Mouse (Mus musculus): ENCODE measurements at regions not wholly inside any gene's neighbourhood (a gene's known extent, or its start where the extent isn't known, plus 50 kb on each side); places are given as distances from the start of the nearest gene placed in this dataset.

DNA sequence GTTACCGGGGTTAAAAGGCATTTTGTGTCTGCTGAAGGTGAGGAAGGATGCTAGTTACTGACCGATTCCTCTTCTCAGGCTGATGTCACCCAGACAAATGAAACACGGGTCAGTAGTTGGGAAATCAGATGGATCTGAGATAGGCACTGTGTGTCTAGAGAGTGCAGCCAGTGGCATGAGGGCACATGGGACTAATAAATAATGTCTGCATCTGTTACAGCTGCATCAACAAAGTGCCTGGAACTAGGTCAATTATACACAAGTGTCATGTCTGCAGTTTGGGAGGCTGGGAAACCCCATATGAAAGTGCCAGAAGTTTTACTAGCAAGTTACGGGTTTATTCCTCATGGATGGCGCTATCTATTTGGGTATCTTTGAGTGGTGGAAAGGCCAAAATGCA lies 68.8 kb downstream of the Cxcl12 start:
- no peak for ATAC-seq (replicated peaks; ENCODE audit: low FRiP score, low TSS enrichment, poor library complexity, severe bottlenecking)

DNA sequence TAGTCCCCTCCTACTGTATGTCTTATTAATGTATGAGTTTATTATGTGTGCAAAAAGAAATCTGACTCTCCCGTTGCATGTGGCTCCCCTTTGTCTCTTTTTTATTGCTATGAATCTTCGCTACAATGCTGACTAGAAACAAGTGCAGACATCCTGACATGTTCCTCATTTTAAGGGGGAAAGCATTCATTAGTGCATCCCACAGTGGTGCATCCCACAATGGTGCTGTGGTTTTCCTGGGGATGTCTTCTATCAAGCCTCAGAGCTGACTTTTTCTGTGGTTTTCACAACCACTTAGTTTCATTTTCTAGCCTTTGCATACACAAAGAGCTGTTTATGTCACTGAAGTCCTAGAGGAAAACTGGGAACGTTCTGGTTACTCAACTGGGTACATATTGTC lies 72.9 kb downstream of the Cxcl12 start:
- ATAC-seq (replicated peaks; ENCODE audit: low FRiP score, low TSS enrichment, poor library complexity, severe bottlenecking), result no peak

DNA sequence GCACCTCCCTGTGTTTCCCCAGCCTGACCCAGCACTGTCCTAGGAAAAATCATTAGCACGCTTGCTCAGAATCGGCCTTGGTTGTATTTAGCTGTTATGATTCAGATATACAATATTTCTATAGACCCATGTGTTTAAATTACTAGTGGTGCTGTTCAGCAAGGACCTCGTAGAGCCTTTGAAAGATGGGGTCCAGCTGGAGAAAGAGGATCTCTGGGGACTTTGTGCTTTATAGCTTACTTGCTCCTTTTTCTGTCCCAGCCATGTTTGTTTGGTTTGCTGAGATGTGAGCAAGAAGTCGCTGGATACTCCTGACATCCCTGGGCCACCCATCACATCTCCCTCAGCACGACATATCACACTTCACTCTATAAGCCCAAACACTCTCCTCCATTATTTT lies 77.1 kb downstream of the Cxcl12 start:
- ATAC-seq (replicated peaks; ENCODE audit: low FRiP score, low TSS enrichment, poor library complexity, severe bottlenecking), result no peak

DNA sequence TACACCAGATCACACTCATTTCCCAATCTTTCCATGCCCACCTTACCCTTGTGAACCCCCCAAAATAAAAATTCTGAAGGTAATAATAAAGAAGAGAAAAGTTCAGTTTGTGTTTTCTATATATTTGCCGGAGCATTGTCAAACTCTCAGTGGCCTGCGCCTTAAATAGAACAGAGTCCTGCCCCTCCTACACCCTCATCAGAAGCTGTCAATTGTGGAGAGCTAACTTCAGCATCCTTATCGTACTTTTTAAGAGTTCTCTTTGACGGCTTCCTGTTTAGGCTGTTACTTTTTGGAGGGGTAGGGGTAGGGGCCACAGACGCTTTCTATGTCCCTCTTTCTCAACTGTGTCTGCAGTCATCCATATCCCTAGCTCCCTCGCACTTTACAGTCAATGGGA lies 77.5 kb downstream of the Cxcl12 start:
- no peak for ATAC-seq (replicated peaks; ENCODE audit: low FRiP score, low TSS enrichment, poor library complexity, severe bottlenecking)

DNA sequence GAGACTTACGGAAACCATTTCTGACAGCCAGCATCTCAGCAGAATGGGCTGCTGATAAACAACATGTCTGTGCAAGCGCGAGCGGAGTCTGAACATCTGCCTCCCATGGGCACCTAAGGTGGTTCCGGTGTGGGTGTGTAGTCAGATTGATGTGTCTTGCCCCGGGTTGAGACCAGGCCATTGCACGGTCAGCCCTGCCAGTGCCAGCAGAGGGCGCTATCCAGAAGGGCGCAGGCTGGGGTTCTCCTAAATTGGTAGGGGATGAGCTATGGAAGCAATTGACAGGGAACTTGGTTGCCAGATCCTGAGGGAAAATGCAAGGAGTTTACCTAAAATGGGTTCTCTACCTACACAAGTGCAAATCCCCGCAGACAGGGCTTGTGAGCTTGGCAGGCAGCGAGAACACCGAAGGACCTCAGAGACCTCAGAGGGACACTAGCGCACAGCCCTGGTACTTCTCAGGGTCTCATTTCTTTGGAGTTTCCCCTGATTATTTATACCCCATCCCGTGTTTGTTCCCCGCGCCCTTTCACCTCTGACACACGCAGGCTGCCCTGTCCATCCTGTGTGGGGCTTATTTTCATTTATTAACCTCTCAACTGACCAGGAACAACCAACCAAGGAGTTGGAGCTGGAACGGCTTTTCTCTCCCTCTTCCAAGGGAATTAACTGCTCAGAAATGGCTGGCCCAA lies 81.0 kb downstream of the Cxcl12 start:
- 0 out of 2 replicates have a peak, but pooled peaks have one; percentile 67 for ATAC-seq (replicated peaks; ENCODE audit: low FRiP score, low TSS enrichment, poor library complexity, severe bottlenecking)

DNA sequence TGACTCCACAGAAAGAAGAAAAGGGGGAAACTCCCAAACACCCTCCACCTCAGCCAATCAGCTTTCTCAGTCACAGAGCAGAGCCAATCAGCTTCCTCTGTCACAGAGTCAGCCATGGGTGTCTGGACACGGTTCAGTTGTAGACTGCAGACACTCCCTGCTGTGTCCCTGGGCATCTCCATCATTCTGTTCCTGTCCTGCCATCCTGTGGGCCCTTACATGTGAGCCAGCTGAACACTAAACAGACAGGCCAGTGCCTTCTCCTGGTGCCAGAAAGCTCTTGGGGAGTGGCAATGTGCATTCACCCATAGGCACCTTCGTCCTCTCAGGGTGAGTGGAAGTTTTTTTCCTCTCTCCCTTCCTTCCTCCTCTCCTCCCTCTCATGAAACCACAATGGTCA lies 81.7 kb downstream of the Cxcl12 start:
- no peak for ATAC-seq (replicated peaks; ENCODE audit: low FRiP score, low TSS enrichment, poor library complexity, severe bottlenecking)

DNA sequence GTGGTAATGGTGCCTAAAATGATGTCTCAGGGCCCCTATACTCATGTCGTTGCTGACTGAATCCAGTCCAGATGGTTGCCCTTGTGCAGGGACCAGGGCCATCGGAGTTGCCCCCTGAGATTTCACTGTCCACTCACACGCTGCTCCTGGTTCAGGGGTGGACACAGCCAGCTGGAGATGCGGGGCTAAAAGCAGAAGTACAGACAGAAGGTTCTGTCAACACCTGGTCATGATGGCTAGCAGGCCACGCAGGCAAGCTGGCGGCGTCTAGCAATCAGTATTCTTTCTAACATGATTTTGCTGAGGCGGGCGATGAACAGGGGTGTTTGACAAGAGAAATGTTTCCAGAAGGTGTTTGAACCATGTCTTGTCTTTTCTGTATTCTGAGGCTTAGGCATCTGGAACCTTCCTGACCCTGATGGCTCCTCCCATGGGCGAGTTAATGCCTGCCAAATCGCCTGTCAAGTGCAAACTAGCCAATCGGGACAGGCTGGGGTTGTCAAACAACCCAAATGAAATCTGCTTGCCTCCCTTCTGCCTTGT lies 83.1 kb downstream of the Cxcl12 start:
- ATAC-seq (replicated peaks; ENCODE audit: low FRiP score, low TSS enrichment, poor library complexity, severe bottlenecking), result no peak

DNA sequence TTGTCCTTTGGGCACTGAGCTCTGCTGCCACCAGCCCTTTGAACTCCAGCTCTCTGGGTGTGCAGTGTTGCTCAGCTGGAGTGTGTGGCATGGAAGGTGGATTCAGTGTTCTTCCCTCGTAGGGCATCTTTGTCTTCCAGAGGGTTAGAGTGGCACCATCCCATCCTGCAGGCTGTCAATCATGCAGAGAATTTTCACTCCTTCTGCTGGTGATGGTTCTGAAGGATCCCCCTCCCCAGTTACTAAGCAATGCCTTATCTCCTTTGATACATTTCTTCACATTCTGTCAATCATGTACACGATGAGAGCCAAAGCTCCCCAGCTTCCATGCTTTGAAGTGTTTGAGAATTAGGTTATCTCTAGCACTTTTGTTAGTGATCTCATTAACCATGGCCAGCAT lies 84.0 kb downstream of the Cxcl12 start:
- ATAC-seq (replicated peaks; ENCODE audit: low FRiP score, low TSS enrichment, poor library complexity, severe bottlenecking), result no peak

DNA sequence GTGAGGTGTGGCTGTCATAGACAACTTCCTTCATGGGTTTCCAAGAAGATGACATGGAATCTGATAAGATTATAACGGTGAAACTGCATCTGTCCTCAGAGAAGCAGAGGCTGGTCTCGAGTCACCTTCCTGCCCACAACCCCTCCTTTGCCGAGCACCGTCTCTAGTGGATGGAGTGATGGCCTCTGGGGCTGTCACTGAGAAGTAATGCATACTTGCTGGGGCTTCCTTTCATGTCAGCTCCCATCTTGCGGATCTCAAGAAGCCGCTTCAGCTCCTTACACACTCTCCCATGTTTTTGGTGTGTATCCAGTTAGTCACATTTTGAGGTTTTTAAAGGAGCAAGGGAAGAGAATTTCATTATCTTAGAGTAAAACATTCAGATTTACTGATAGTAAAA lies 84.7 kb downstream of the Cxcl12 start:
- no peak for ATAC-seq (replicated peaks; ENCODE audit: low FRiP score, low TSS enrichment, poor library complexity, severe bottlenecking)

DNA sequence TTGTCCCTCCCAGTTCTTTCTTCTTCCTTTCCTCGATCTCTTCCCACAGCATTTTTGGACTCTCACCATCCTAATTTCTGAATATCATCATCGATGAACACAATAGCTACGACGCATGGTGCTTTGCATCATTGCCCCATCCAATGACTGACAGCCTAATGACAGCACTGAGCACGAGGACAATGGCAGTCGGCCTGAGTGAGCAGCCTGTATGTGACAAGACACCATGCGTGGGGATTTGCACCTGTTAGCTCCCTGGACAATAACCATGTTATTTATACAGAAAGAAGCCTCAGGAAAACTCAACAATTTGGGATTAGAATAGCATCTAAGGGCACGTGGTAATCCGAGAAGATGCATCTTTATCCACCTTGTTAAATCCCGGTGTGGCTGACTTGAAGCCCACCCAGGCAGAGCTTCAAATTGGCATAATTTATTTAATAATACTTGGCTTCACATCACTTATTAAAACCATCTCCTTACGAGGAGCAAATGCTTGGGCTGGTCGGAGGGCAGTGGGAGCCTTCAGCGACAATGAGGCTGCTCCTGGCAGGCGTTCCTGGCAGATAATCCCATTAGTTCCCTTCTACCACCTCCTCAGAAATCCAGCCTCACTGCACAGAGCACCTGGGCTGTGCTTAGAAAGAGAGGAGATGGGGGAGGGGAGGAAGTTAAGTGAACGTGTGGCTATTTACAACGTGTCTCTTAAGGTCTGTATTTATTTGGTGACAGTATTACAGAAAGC lies 85.4 kb downstream of the Cxcl12 start:
- ATAC-seq (replicated peaks; ENCODE audit: low FRiP score, low TSS enrichment, poor library complexity, severe bottlenecking), result no peak

DNA sequence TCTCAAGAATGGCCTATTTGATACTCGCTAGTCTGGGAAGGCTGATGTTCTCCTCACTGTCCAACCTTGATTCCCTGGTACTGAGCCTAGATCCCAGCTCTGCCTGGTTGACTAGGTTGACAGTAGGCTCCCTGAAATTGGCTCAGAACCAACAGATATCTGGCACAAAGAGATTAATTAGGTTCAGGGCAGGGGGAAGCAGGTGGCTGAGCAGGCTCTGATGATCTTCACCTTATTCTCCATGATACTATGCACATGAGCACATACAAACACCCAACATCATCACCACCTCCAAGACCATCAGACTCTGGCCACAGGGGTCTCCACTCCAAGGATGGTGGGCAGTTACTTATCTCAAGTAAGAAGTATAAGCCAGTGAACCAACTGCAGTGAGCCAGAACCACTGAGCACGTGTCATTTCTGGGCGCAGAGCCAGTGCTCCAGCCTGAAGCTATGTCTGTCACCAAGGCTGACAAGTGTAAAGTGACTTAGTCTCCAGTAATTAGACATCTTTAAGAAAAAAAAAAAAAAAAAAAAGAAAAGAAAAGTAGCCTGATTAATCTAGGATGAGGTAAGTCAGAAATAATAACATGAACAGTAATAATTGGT lies 86.4 kb downstream of the Cxcl12 start:
- no peak for ATAC-seq (replicated peaks; ENCODE audit: low FRiP score, low TSS enrichment, poor library complexity, severe bottlenecking)

DNA sequence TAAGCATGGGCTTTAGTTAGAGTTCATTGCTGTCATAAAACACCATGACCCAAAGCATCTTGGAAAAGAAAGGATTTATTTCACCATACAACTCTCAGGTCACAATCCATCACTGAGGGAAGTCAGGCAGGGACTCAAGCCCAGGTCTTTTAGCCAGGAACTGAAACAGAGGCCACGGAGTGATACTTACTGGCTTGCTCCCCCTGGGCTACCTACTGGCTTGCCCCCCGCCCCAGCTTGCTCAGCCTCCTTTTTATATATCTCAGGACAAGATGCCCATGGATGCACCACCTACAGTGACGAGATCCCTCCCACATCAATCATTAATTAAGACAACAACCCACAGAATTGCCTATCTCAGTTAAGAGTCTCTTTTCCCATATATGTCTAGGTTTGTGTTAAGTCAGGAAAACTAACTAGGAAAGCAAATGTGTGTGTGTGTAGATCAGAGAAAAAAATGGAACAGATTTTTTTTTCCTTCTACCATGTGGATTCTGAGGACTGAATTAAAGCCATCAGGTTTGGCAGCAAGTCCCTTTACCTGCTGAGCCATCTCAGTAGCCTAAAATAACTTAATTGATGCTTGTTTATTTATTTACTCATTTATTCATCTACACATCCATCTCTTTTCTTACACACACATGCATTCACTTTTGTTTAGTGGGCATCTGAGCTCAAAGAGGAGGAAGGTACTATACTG lies 87.2 kb downstream of the Cxcl12 start:
- no peak for ATAC-seq (replicated peaks; ENCODE audit: low FRiP score, low TSS enrichment, poor library complexity, severe bottlenecking)

DNA sequence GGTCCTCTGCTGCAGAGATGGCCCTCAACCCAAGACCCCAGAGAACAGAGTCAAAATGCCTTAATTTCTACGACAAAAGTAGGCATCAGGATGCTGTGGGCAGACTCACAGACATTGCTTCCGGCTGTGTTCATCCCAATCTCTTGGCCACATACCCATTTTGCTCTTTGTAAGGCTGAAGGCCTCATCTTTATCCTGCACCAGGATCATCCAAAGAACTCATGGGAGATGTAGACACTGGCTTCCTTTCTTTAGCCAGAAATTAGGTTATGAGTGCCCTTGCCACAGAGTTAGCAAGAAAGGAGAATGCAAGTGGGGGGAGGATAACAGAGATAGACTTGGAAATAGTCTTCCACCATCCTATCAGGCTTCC lies 87.8 kb downstream of the Cxcl12 start:
- no peak for ATAC-seq (replicated peaks; ENCODE audit: low FRiP score, low TSS enrichment, poor library complexity, severe bottlenecking)

DNA sequence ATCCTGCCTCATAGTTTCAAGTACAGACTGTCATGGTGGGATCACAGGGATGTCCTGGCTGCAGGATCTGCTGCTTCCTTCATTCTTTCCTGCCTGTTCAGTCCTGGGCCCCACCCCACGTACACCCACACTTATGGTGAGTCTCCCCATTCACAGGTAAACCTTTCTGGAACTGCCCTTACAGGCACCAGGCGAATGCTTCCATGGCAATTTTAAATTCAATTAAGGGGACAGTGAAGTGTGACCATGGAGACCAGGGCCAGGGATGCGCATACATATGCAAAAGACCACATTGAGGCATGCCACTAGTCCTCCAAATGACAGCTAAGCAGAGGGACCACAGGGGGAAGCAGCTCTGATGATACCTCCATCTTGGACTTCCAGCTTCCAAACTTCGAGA lies 89.3 kb downstream of the Cxcl12 start:
- ATAC-seq (replicated peaks; ENCODE audit: low FRiP score, low TSS enrichment, poor library complexity, severe bottlenecking), result no peak

DNA sequence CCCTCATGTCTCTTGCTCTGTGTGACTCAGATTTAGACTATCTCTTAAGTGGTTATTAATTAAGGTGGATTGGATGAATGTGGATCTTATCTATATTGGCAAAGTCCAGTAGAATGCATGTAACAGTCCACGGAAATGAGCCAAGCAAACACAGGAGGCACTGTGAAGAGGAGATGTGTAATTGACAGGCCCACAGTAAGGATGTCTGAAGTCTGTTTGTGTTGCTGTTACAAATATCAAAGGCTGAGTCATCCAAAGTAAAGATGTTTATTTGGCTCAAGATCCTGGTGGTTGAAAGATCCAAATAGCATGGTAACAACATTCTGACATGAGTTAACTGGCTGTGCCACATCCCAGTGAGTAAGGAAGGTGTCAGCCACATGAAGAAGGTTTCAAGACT lies 99.6 kb downstream of the Cxcl12 start:
- ATAC-seq (replicated peaks; ENCODE audit: low FRiP score, low TSS enrichment, poor library complexity, severe bottlenecking), result no peak

DNA sequence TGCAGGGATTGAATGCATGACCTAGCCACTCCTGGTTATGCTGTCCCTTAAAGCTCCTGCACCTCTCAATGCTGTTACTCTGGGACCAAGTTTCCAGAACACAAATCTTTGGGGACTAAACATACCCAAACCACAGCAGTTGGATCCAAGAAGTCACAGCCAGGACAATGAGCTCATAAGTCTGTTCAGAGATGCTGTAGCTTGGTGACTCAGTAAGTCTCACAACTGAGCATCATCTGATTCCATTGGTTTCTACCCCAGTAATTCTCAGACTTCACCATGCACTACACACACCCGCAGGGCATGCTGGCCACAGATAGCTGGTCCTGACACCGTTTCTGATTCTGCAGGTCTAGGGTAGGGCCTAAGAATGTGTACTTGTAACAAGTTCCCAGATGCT lies 100.0 kb downstream of the Cxcl12 start:
- no peak for ATAC-seq (replicated peaks; ENCODE audit: low FRiP score, low TSS enrichment, poor library complexity, severe bottlenecking)

DNA sequence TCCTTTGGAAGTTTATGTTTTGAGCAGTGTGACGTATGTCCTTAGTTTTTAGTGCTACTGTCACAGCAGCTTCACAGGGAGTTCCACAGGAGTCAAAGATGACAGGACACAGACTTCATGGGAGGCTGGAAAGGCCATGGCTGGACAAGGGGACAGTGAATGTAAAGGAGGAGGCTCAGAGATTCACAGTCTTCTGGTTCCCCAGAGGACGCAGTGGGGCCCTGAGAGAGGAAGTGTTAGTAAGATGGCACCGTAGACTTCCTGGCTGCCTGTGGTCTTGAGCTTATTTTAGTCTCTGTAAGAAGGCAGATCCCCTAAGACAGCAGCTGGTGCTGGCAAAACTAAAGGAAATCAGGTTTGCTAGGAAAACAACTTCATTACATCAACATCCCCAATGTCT lies 101.9 kb downstream of the Cxcl12 start:
- no peak for ATAC-seq (replicated peaks; ENCODE audit: low FRiP score, low TSS enrichment, poor library complexity, severe bottlenecking)

DNA sequence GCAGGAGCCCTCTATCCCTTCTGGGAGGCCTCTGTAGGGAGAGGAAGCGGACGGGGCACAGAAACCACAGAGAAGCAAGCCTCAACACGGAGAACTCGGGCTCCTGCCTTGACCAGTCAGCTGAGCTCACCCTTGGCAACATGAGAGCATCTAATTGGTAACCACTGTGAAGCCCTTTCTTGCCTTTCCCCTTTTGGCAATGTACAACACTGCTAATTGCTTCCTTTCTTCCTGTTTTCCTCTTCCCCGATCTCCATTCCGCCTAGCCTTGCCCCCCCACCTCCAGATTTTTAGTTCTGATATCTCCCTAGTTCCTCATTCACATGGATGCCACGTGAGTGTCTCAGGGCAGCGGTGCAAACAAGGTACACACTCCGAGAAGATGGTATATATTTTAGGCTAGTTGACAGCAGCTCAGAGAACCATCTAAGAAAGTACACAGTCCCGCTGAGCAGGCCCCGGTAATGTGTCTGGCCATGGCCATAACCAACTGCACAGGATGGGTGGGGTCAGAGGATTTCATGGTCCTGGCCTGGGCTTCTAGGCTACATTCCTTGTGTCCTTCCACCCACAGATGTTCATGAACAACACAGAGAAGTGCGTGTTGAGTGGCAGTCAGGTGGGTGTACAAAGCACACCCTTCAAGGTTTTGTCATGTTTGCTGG lies 103.4 kb downstream of the Cxcl12 start:
- no peak for ATAC-seq (replicated peaks; ENCODE audit: low FRiP score, low TSS enrichment, poor library complexity, severe bottlenecking)

DNA sequence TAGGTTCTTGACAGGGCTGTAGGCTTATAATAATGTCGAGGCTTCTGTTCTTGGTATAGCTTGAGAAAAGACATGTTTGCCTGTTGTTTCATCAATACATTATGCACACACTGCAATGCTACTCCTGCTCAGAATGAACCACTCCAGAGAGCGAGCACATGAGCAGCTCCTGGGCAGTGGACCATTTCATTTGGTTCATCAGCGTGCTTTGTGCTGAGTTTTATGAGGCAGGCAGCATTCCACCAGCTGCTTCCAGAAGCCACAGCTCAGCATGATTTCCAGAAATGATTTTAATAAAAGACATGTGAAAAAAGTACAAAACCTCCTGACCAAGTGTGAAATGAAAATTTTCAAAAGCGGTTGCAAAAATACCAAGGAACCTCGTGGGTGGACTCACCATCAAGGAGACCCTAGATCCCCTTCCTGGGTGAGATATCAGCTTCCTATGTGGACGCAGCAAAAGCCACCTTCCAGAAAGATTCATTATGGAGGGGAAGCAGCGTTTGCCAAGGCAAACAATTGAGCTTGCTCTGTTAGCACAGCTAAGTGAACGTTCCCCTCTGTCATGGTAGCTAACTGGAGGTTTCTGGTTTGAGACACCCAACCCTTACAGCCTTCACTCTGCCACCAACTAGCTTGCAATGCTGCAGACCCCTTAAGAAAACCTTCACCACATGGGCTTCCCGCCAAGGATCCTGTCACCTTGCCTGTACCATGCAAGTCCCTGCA lies 104.1 kb downstream of the Cxcl12 start:
- ATAC-seq (replicated peaks; ENCODE audit: low FRiP score, low TSS enrichment, poor library complexity, severe bottlenecking), result no peak
